Mouse (Mus musculus): ENCODE results near the gene Dpep3. TPM values are rescaled to one million over a fixed set of nuclear protein-coding genes. Genes with fewer than 3 reads are reported as not detected.

The Dpep3 gene
- total and polyA plus RNA-seq, 2 experiments from 2014 or later: not detected

DNA sequence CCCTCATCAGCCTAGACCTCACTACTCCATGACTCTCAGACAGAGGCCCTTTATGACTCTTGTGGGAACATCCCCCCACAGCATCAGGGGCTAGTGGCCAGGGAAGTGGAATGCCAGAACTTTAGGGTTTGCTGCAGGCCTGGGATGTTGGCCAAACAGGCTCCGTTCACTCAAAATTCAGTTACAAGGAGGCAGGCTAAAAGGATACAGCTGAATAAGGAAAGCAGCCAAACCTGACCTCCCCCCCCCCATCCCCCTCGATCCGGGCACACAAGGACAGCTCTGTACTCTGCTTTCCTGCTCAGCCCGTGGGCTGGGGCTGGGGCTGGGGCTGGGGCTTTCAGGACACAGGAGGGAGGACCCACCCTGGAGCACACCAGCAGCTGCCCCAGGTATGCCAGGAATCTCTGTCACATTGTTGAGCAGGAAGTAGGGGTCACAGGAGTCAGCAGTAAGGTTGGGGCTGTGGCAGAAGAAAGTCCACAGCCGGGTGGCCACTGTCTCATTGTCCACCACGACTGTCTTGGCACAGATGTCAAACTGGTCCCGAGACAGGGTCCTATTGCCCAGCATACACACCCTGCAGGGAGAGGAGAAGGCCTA lies 28.1 kb downstream of the Dpep3 start:
- Histone ChIP-seq H3K27me3 (ENCODE audit: insufficient read depth, low read length) (no peaks in the 10 kb centered on the region), H3K9ac (replicated peaks; ENCODE audit: low read length, poor library complexity, severe bottlenecking) (no peak overlapping the region), H3K36me3 (ENCODE audit: insufficient read depth, low read length) (no peaks in the 10 kb centered on the region), H3K4me1 (ENCODE audit: insufficient read depth, low read length) (no peaks in the 10 kb centered on the region), H3K4me3 (ENCODE audit: low read depth, low read length) (no peak overlapping the region), H3K27ac (ENCODE audit: low read depth, low read length) (peak overlapping the region; percentile 43; the same call in 1 of the 2 replicates), H3K9me3 (ENCODE audit: low read length) (no peaks in the 10 kb centered on the region), H3K4me2 (ENCODE audit: low read depth, low read length, poor library complexity, severe bottlenecking) (no peak overlapping the region)
- 62% methylated on average over 7 of the region's 7 CpGs for WGBS
- DNase-seq (ENCODE audit: low spot score) (peak; percentile 81), ATAC-seq (ENCODE audit: low FRiP score) (peak; percentile 83)
- TF ChIP-seq CTCF (IDR thresholded peaks at IDR 0.05): no peak

DNA sequence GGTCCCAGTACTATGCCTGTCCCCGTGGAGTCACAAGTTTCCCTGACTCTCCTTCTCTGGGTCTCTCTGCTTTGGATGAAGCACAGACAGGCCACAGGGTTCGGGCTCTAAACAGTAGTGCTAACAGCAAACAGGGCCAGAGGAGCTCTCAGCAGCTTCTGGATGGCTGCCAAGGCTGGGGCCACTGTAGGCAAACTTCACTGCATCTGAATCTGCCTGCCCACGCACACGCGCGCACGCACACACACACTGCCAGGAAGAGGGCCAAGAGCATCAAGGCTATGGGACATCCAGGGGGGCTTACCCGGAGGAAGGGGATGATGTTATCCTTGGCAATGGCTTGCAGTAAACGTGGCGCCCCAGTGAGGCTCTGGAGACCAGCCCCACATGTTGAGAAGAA lies 29.9 kb downstream of the Dpep3 start:
- Histone ChIP-seq H3K4me3 (ENCODE audit: low read depth, low read length) (no peak overlapping the region), H3K9ac (replicated peaks; ENCODE audit: low read length, poor library complexity, severe bottlenecking) (no peak overlapping the region), H3K9me3 (ENCODE audit: low read length) (no peaks in the 10 kb centered on the region), H3K4me1 (ENCODE audit: insufficient read depth, low read length) (no peaks in the 10 kb centered on the region), H3K27ac (ENCODE audit: low read depth, low read length) (0 out of 2 replicates have a peak overlapping the region, but pooled peaks have one; percentile 18), H3K4me2 (ENCODE audit: low read depth, low read length, poor library complexity, severe bottlenecking) (no peak overlapping the region), H3K27me3 (ENCODE audit: insufficient read depth, low read length) (no peaks in the 10 kb centered on the region), H3K36me3 (ENCODE audit: insufficient read depth, low read length) (no peaks in the 10 kb centered on the region)
- 76% methylated on average over 10 of the region's 10 CpGs for WGBS
- no peak for TF ChIP-seq CTCF (IDR thresholded peaks at IDR 0.05)
- ATAC-seq (ENCODE audit: low FRiP score): no peak
- peak; percentile 81 for DNase-seq (ENCODE audit: low spot score)

DNA sequence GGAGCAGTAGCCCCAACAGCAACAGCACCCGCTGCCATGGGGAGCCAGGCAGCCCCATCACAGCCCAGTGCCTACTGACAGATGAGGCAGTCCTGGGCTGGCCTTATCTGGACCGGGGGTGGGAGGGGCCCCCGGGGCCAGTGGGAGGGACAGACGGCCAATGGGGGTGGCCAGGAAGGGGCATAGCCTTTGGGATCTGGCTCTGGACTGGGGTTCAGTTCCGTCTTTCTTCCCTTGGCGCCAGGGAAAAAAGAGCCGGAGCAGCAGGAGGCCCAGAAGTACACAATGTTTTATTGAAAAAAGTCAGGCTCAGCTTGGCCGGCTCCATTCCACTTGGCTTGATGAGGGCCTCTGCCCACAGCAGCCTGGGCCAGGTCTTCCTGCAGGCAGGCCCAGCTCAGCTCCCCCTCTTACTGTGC lies 35.9 kb downstream of the Dpep3 start, which contains the start of gene Lcat:
Lcat (minus strand) TSS at position 62 of the 419 bp plus-strand sequence.
- 65% methylated on average over 8 of the region's 8 CpGs for WGBS
- Histone ChIP-seq H3K27ac (ENCODE audit: low read depth, low read length) (peak within 1 kb of the TSS; percentile 12; the same call in 1 of the 2 replicates), H3K27me3 (ENCODE audit: insufficient read depth, low read length) (no peaks in the 10 kb centered on the region)

DNA sequence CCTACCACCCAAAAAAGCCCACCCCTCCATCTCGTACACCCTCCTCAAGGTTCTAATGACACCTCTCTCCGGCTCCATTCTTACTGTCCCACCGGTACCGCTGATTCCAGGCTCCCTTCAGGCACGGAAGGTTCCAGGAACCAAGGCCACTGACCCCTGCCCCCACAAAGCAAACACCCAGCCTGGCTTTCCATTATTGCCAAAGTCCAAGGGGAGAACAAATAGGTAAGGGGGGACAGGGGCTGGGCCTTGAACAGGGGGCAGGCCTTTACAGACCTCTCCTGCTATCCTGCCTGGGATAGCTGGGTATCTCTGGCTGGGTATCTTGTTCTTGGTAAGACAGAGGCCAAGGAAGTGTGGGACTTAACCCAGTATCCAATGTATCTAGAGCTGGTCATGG lies 36.7 kb downstream of the Dpep3 start:
- no peak for TF ChIP-seq CTCF (IDR thresholded peaks at IDR 0.05)
- no peaks in the 10 kb centered on the region for H3K9me3 ChIP-seq (ENCODE audit: low read length)
- no peaks in the 10 kb centered on the region for H3K36me3 ChIP-seq (ENCODE audit: insufficient read depth, low read length)
- no peak for ATAC-seq (ENCODE audit: low FRiP score)
- peaks cover 3% of the 10 kb centered on the region; the same call in 1 of the 2 replicates for H3K4me1 ChIP-seq (ENCODE audit: insufficient read depth, low read length)
- no peak for DNase-seq (ENCODE audit: low spot score)
- H3K4me3 ChIP-seq (ENCODE audit: low read depth, low read length): no peak overlapping the region
- no peak overlapping the region for H3K9ac ChIP-seq (replicated peaks; ENCODE audit: low read length, poor library complexity, severe bottlenecking)
- H3K27me3 ChIP-seq (ENCODE audit: insufficient read depth, low read length): no peaks in the 10 kb centered on the region
- WGBS: 95% methylated on average over 5 of the region's 5 CpGs
- H3K4me2 ChIP-seq (ENCODE audit: low read depth, low read length, poor library complexity, severe bottlenecking): no peak overlapping the region
- H3K27ac ChIP-seq (ENCODE audit: low read depth, low read length): peak overlapping the region; percentile 12; the same call in 1 of the 2 replicates

More for the DNA sequence above, 35.9 kb downstream of the Dpep3 start, which contains the start of gene Lcat:
- Histone ChIP-seq H3K36me3 (ENCODE audit: insufficient read depth, low read length) (no peaks in the 10 kb centered on the region), H3K4me3 (ENCODE audit: low read depth, low read length) (no peak within 1 kb of the TSS), H3K4me1 (ENCODE audit: insufficient read depth, low read length) (peaks cover 2% of the 10 kb centered on the region; the same call in 1 of the 2 replicates), H3K9me3 (ENCODE audit: low read length) (no peaks in the 10 kb centered on the region), H3K9ac (replicated peaks; ENCODE audit: low read length, poor library complexity, severe bottlenecking) (no peak within 1 kb of the TSS), H3K4me2 (ENCODE audit: low read depth, low read length, poor library complexity, severe bottlenecking) (no peak within 1 kb of the TSS)
- DNase-seq (ENCODE audit: low spot score) (peak; percentile 71), ATAC-seq (ENCODE audit: low FRiP score) (peak; percentile 76)
- no peak for TF ChIP-seq CTCF (IDR thresholded peaks at IDR 0.05)

DNA sequence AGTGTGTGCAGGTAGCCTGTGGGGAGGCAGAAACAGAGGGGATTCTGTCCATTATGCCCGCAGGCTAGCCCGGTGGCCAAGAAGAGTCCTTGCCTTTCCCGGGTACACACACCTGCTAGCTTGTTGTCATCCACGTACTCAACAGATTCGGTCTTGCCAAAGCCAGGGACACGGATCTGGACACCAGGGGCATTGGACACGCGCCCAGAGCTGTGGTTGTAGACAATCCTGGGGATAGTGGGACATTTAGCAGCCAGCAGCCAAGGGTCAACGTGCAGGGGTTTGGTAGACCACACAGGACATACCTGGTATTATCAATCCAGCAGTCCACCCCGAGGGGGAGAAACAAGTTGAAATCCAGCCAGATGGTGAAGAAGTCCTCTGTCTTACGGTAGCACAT lies 37.2 kb downstream of the Dpep3 start:
- Histone ChIP-seq H3K9ac (replicated peaks; ENCODE audit: low read length, poor library complexity, severe bottlenecking) (no peak overlapping the region), H3K27me3 (ENCODE audit: insufficient read depth, low read length) (no peaks in the 10 kb centered on the region), H3K4me1 (ENCODE audit: insufficient read depth, low read length) (peaks cover 3% of the 10 kb centered on the region; the same call in 1 of the 2 replicates), H3K4me2 (ENCODE audit: low read depth, low read length, poor library complexity, severe bottlenecking) (no peak overlapping the region), H3K27ac (ENCODE audit: low read depth, low read length) (no peak overlapping the region), H3K4me3 (ENCODE audit: low read depth, low read length) (no peak overlapping the region), H3K9me3 (ENCODE audit: low read length) (no peaks in the 10 kb centered on the region), H3K36me3 (ENCODE audit: insufficient read depth, low read length) (no peaks in the 10 kb centered on the region)
- 90% methylated on average over 11 of the region's 11 CpGs for WGBS
- ATAC-seq (ENCODE audit: low FRiP score): no peak
- TF ChIP-seq CTCF (IDR thresholded peaks at IDR 0.05): no peak
- no peak for DNase-seq (ENCODE audit: low spot score)

DNA sequence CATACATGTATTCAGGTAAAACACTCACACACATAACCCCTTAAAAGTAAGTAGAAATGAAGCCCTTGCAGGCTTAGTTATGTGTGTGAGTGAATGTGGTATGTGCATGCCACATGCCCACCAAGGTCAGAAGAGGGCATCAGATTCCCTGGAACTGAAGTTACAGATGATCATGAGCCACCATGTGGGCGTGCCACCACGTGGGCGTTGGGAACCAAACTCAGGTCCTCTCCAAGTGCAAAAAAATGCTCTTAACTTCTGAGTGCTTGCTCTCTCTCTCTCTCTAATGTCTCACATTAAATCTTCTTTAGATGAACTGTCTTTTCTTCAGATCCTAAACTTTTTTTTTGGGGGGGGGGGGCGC lies 40.9 kb downstream of the Dpep3 start, which contains the start of gene Psmb10:
Psmb10 (minus strand) TSS at position 139 of the 364 bp plus-strand sequence.
- H3K4me3 ChIP-seq (ENCODE audit: low read depth, low read length): peak within 1 kb of the TSS; percentile 60
- WGBS: 43% methylated on average over 4 of the region's 4 CpGs
- H3K4me2 ChIP-seq (ENCODE audit: low read depth, low read length, poor library complexity, severe bottlenecking): peak within 1 kb of the TSS; percentile 71
- H3K9ac ChIP-seq (replicated peaks; ENCODE audit: low read length, poor library complexity, severe bottlenecking): peak within 1 kb of the TSS; percentile 93
- ATAC-seq (ENCODE audit: low FRiP score): no peak
- H3K4me1 ChIP-seq (ENCODE audit: insufficient read depth, low read length): peaks cover 7% of the 10 kb centered on the region
- no peak for DNase-seq (ENCODE audit: low spot score)
- H3K27me3 ChIP-seq (ENCODE audit: insufficient read depth, low read length): no peaks in the 10 kb centered on the region
- no peaks in the 10 kb centered on the region for H3K36me3 ChIP-seq (ENCODE audit: insufficient read depth, low read length)
- peak; percentile 35 for TF ChIP-seq CTCF (IDR thresholded peaks at IDR 0.05)
- H3K27ac ChIP-seq (ENCODE audit: low read depth, low read length): peak within 1 kb of the TSS; percentile 95
- no peaks in the 10 kb centered on the region for H3K9me3 ChIP-seq (ENCODE audit: low read length)

Measured in midbrain, postnatal 0 days (tissue).